Mouse (Mus musculus) splenic B cell, adult 2 months (primary cell): ENCODE measurements around the gene Nlrp4e.
"Not testable (repeated sequence)": the region's sequence is repeated elsewhere in the genome, so short reads cannot be mapped to it uniquely, and the experiment has no call there.

Experiments
- DNase-seq: peaks from one replicate; pipeline ENCODE4 v3.0.0-alpha.2; 2011; ENCODE audit warnings: low read depth, low spot score
- H3K27me3 ChIP-seq: 2 replicates; pipeline ENCODE4 v1.6.1; 2012; ENCODE audit warnings: mild to moderate bottlenecking, low read length, moderate library complexity, mixed read lengths; ENCODE audit not compliant: control insufficient read depth, poor library complexity, insufficient read depth, severe bottlenecking
- H3K36me3 ChIP-seq: 2 replicates; pipeline ENCODE4 v1.6.1; 2012; ENCODE audit warnings: mild to moderate bottlenecking, low read length, moderate library complexity, mixed read lengths; ENCODE audit not compliant: control insufficient read depth, poor library complexity, insufficient read depth, severe bottlenecking

Gene Nlrp4e

GRCm38 (mm10) chr7:23300892-23301291 is at the start of gene Nlrp4e:
Gene Nlrp4e, plus strand, starts transcription at chr7:23301192.
- DNase-seq, H3K36me3 ChIP-seq, H3K27me3 ChIP-seq: not testable (repeated sequence)

GRCm38 (mm10) chr7:23251582-23251981 is 49.4 kb upstream of the Nlrp4e start, which contains the start of gene Vmn1r166:
Gene Vmn1r166, minus strand, starts transcription at chr7:23251682.
- not testable (repeated sequence) for H3K36me3 ChIP-seq

GRCm38 (mm10) chr7:23278800-23279199 is 22.2 kb upstream of the Nlrp4e start, which contains the start of gene Gm6902:
Gene Gm6902, minus strand, starts transcription at chr7:23278900.
- not testable (repeated sequence) for H3K36me3 ChIP-seq, DNase-seq, H3K27me3 ChIP-seq

More at GRCm38 (mm10) chr7:23251582-23251981, 49.4 kb upstream of the Nlrp4e start, which contains the start of gene Vmn1r166:
- not testable (repeated sequence) for DNase-seq, H3K27me3 ChIP-seq

- H3K27me3 ChIP-seq, DNase-seq, H3K36me3 ChIP-seq: not testable (repeated sequence)
Measured at GRCm38 (mm10) chr7:23358311-23358710, 57.3 kb downstream of the Nlrp4e start.

GRCm38 (mm10) chr7:23385589-23385988 is 84.6 kb downstream of the Nlrp4e start, which contains the start of gene Nlrp5:
Gene Nlrp5, plus strand, starts transcription at chr7:23385889.
- no peak for DNase-seq
- Histone ChIP-seq H3K27me3 (no peaks in the 10 kb centered on the region), H3K36me3 (no peaks in the 10 kb centered on the region)
